Mouse (Mus musculus) stomach, embryonic 15.5 days (tissue): ENCODE results near the gene Cttnbp2. TPM values are rescaled to one million over a fixed set of nuclear protein-coding genes. Genes with fewer than 3 reads are reported as not detected.

Experiments
- ATAC-seq: fragments of 200-750 bp; cut with Nextera tagmentation; 2 replicates; pipeline ENCODE4 v1.8.0; 2017; ENCODE audit warnings: low read depth, moderate number of reproducible peaks, moderate TSS enrichment; ENCODE audit not compliant: insufficient read depth, low FRiP score
- H3K27ac ChIP-seq: fragments of 300-500 bp; sonication (generic); 2 replicates; pipeline ENCODE4 v1.5.1; 2015; ENCODE audit warnings: mild to moderate bottlenecking, inconsistent platforms
- H3K27me3 ChIP-seq: fragments of 300-500 bp; sonication (generic); replicated peaks from 2 replicates; pipeline ENCODE4 v1.6.1; 2015; ENCODE audit warnings: inconsistent platforms
- H3K36me3 ChIP-seq: fragments of 300-500 bp; sonication (generic); 2 replicates; pipeline ENCODE4 v1.6.1; 2015; ENCODE audit warnings: inconsistent platforms
- H3K4me1 ChIP-seq: fragments of 300-500 bp; sonication (generic); 2 replicates; pipeline ENCODE4 v1.6.1; 2015; ENCODE audit warnings: inconsistent platforms
- H3K4me2 ChIP-seq: fragments of 300-500 bp; sonication (generic); 2 replicates; pipeline ENCODE4 v1.6.1; 2015; ENCODE audit warnings: mild to moderate bottlenecking, inconsistent platforms
- H3K4me3 ChIP-seq: fragments of 300-500 bp; sonication (generic); replicated peaks from 2 replicates; pipeline ENCODE4 v1.5.1; 2015; ENCODE audit warnings: inconsistent platforms
- H3K9ac ChIP-seq: fragments of 300-500 bp; sonication (generic); 2 replicates; pipeline ENCODE4 v1.6.1; 2015; ENCODE audit warnings: inconsistent platforms
- H3K9me3 ChIP-seq: fragments of 300-500 bp; sonication (generic); 2 replicates; pipeline ENCODE4 v1.6.1; 2016; ENCODE audit warnings: inconsistent platforms
- WGBS: fragments of 180-500 bp; shearing (Covaris S2); methylation state at CpG from one replicate; pipeline ENCODE4 v1.1.7; 2015; 5-methylcytosine and 5-hydroxymethylcytosine counted together
- polyA plus RNA-seq: library from polyadenylated mRNA; unstranded; fragments of >200 nt; fragmentation: Nextera tagmentation; extraction: Ambion mirVana; gene quantifications from 2 replicates; pipeline ENCODE4 v1.2.1, GENCODE M21; 2015

The Cttnbp2 gene
- polyA plus RNA-seq, 1 experiment from 2014 or later: 14.5 TPM

DNA sequence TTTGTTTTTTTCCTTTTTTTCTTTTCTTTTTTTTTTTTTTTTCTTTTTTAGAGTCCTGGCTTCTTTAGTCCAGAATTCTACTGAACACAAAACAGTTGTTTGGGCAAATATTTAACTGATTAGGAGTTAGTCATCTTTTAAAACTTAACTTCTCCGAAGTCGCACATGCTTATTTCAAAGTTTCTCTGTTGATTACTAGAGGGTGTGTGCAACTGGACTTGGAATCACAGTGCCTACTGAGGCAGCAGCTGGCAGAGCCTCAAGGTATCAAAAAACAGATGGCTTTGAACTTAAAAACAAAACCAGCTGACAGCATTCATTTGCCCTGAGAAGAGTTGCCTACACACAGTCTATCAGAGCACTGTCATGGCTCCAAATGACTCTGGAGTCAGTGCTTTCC, 82.8 kb downstream of the Cttnbp2 start:
- no peak overlapping the region for H3K9ac ChIP-seq
- no peaks in the 10 kb centered on the region for H3K27me3 ChIP-seq
- H3K4me1 ChIP-seq: no peaks in the 10 kb centered on the region
- no peaks in the 10 kb centered on the region for H3K36me3 ChIP-seq
- H3K27ac ChIP-seq: no peak overlapping the region
- no peak for ATAC-seq
- no peaks in the 10 kb centered on the region for H3K9me3 ChIP-seq
- no peak overlapping the region for H3K4me2 ChIP-seq
- no peak overlapping the region for H3K4me3 ChIP-seq
- WGBS: 84% methylated on average over 2 of the region's 2 CpGs

DNA sequence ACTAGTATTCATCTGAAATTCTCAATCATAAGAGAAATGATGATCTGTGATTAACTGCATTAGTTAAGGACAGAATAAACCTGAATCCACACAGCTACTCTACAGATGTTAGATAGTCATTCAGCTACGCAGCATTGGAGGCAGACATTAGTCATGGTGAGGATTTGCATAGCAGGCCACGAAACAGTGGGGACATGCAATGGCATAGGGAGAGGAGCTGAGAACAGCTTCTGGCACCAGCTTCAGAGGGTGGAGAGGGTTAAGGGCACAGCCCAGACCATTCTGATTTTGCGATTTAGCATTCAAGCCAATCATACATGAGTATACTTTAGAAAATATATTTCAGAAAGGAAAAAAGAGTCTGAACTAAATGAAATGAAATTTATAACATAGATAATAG, 84.6 kb downstream of the Cttnbp2 start:
- Histone ChIP-seq H3K27me3 (no peaks in the 10 kb centered on the region), H3K27ac (no peak overlapping the region), H3K4me1 (no peaks in the 10 kb centered on the region), H3K4me2 (no peak overlapping the region), H3K36me3 (no peaks in the 10 kb centered on the region), H3K4me3 (no peak overlapping the region), H3K9ac (no peak overlapping the region), H3K9me3 (no peaks in the 10 kb centered on the region)
- WGBS: 82% methylated on average over 3 of the region's 3 CpGs
- no peak for ATAC-seq

DNA sequence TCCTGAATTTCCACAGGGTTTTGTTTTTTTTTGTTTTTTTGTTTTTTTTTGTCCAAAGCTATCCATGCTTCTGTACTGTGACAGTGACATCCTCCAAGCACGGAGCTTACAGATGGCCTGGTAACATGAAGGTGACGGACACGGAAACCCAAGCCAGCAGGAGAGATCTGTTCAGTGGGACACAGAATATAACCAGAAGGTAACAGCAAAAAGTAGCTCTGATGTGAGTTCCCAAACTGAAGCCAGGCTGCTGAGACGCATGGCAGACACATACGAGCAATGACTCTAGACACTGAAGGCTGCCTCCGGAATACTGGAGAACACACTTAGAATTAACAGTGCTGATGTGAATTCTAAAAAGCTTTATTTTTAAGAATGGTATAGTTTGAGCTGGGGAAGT, 89.8 kb downstream of the Cttnbp2 start:
- no peak overlapping the region for H3K9ac ChIP-seq
- H3K4me2 ChIP-seq: no peak overlapping the region
- H3K36me3 ChIP-seq: no peaks in the 10 kb centered on the region
- WGBS: 81% methylated on average over 6 of the region's 6 CpGs
- H3K4me1 ChIP-seq: no peaks in the 10 kb centered on the region
- H3K4me3 ChIP-seq: no peak overlapping the region
- ATAC-seq: no peak
- H3K27ac ChIP-seq: no peak overlapping the region
- H3K27me3 ChIP-seq: no peaks in the 10 kb centered on the region
- H3K9me3 ChIP-seq: no peaks in the 10 kb centered on the region

DNA sequence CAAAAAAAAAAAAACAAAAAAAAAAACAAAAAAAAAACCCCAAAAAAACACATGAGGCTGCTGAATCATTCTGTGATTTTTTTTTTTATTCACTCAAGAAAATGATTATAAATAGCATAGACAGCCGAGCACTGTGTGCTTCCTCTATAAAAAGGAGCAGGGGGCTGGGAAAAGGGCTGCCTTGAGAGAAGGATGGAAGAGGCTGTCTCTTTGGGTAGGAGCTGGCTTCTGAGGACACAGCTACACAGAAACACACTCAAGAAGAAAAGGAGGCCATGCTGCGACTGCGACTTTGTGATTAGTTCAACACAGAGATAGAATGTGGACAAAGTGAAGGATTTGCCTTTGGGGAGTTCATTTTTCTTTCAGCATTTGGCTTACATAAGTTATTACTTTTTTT, 90.3 kb downstream of the Cttnbp2 start:
- Histone ChIP-seq H3K9ac (no peak overlapping the region), H3K36me3 (no peaks in the 10 kb centered on the region), H3K4me1 (no peaks in the 10 kb centered on the region), H3K27me3 (no peaks in the 10 kb centered on the region), H3K27ac (no peak overlapping the region), H3K4me3 (no peak overlapping the region), H3K9me3 (no peaks in the 10 kb centered on the region), H3K4me2 (no peak overlapping the region)
- 76% methylated on average over 3 of the region's 3 CpGs for WGBS
- no peak for ATAC-seq

DNA sequence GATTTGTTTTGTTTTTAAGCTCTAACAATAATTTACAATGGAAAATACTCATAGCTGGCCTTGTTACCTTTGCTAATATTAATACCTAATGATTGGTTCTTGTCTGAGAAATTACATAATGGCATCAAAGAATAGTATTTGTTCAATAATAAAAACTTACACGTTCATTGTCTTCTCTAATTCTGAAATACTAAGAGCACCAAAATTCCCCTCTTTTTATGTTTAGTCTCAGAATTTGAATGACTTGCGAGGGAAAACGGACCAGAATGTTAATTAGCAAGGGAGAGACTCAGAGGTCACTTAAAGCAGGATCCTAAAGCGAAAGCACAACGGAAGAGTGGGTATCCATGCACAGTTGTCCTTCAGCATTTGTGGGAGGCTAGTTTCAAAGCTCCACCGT, 91.5 kb downstream of the Cttnbp2 start:
- H3K4me3 ChIP-seq: no peak overlapping the region
- H3K4me2 ChIP-seq: no peak overlapping the region
- H3K27me3 ChIP-seq: no peaks in the 10 kb centered on the region
- no peaks in the 10 kb centered on the region for H3K9me3 ChIP-seq
- no peak for ATAC-seq
- H3K36me3 ChIP-seq: no peaks in the 10 kb centered on the region
- no peak overlapping the region for H3K9ac ChIP-seq
- no peak overlapping the region for H3K27ac ChIP-seq
- 85% methylated on average over 6 of the region's 6 CpGs for WGBS
- no peaks in the 10 kb centered on the region for H3K4me1 ChIP-seq

DNA sequence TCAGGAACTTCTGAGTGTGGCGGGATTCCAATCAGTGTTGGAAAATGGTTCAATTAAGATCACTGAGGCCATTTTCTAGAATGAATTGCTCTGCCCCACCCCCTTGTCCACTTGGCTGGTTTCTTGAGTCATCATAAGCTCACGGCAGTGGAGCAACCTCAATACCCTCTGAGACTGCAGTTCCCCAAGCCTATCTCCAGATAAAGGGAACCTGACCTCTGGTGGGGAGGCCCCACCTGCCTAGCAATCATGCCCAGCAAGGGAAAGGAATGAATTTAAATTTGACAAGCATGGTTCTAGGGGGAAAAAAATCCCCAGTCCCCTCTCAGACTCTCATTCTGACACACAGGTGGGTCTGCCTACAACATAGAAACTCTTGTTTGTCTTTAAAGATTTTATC, 93.1 kb downstream of the Cttnbp2 start:
- no peaks in the 10 kb centered on the region for H3K36me3 ChIP-seq
- H3K4me2 ChIP-seq: no peak overlapping the region
- no peaks in the 10 kb centered on the region for H3K27me3 ChIP-seq
- no peak overlapping the region for H3K4me3 ChIP-seq
- 78% methylated on average over 2 of the region's 2 CpGs for WGBS
- H3K9me3 ChIP-seq: no peaks in the 10 kb centered on the region
- H3K9ac ChIP-seq: no peak overlapping the region
- H3K4me1 ChIP-seq: no peaks in the 10 kb centered on the region
- no peak overlapping the region for H3K27ac ChIP-seq
- no peak for ATAC-seq

DNA sequence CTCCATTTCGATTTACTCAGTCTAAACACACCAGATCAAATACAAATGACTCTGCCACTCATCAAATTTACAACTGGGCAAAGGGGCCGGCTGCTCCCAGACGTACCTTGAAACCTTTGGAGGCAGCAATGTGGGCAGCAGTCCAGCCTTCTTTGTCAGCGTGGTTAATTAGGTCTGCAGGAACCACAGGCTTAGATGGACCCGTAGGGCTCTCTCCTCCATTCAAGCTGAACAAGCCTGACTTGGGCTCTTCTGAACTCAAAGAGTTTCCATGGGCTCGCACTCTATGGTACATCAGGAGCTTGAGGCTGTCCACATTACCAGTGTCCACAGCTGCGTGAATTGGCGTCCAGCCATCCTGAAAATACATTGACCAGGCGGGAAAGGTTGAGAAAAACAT, 94.0 kb downstream of the Cttnbp2 start:
- no peaks in the 10 kb centered on the region for H3K4me1 ChIP-seq
- no peak overlapping the region for H3K27ac ChIP-seq
- H3K9me3 ChIP-seq: no peaks in the 10 kb centered on the region
- no peak overlapping the region for H3K4me2 ChIP-seq
- H3K4me3 ChIP-seq: no peak overlapping the region
- no peaks in the 10 kb centered on the region for H3K36me3 ChIP-seq
- ATAC-seq: no peak
- 66% methylated on average over 9 of the region's 9 CpGs for WGBS
- H3K27me3 ChIP-seq: no peaks in the 10 kb centered on the region
- no peak overlapping the region for H3K9ac ChIP-seq

DNA sequence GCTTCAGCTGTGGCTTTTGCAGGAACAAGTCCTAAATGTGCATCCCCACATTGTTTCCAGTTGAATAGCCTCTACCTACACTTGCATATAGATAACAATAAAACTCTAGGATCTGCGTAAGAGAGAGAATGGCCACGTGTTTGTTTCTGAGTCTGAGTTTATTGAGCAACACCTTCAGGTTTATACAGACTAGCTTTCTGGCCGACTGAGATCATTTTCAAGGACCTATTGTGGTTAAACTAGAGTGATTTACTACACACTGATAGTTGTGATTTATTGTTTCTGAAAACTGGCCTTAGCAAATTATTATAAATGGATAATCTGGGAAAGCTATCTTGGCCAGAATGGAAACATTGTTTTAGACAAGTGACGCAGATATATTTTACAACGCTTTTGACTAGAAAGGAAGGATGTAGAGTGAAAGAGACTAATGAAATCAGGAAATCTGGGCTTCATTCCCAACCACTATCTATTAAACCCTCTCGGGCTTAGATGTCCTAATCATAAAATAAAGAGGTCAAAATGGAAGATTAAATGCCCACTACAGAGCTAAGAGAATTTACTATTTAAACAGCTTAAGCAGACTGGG, 96.7 kb downstream of the Cttnbp2 start:
- Histone ChIP-seq H3K27ac (no peak overlapping the region), H3K4me1 (no peaks in the 10 kb centered on the region), H3K4me3 (no peak overlapping the region), H3K9me3 (no peaks in the 10 kb centered on the region), H3K9ac (no peak overlapping the region), H3K27me3 (no peaks in the 10 kb centered on the region), H3K36me3 (no peaks in the 10 kb centered on the region), H3K4me2 (no peak overlapping the region)
- 46% methylated on average over 6 of the region's 6 CpGs for WGBS
- ATAC-seq: no peak

DNA sequence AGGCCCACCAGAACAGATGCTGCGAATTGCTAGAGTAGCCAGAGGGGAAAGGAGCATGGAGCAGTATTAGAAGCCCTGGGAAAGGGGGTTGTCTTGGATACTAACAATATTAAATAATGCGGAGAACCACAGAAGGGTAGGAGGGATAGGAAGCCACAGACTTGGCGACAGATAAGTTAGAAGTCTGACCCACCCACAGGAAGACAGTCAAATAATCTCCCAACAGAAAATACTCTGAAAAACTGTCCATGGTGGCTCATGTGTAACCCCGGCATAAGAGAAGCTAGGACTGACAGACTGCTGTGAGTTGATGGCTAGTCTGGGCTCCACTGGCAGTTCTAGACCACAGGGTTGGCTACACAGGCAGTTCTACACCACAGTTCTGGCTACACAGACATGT, 98.7 kb downstream of the Cttnbp2 start:
- H3K4me3 ChIP-seq: no peak overlapping the region
- no peaks in the 10 kb centered on the region for H3K4me1 ChIP-seq
- no peak overlapping the region for H3K9ac ChIP-seq
- no peaks in the 10 kb centered on the region for H3K36me3 ChIP-seq
- 86% methylated on average over 4 of the region's 4 CpGs for WGBS
- H3K27me3 ChIP-seq: no peaks in the 10 kb centered on the region
- H3K9me3 ChIP-seq: no peaks in the 10 kb centered on the region
- ATAC-seq: no peak
- no peak overlapping the region for H3K4me2 ChIP-seq
- H3K27ac ChIP-seq: no peak overlapping the region

DNA sequence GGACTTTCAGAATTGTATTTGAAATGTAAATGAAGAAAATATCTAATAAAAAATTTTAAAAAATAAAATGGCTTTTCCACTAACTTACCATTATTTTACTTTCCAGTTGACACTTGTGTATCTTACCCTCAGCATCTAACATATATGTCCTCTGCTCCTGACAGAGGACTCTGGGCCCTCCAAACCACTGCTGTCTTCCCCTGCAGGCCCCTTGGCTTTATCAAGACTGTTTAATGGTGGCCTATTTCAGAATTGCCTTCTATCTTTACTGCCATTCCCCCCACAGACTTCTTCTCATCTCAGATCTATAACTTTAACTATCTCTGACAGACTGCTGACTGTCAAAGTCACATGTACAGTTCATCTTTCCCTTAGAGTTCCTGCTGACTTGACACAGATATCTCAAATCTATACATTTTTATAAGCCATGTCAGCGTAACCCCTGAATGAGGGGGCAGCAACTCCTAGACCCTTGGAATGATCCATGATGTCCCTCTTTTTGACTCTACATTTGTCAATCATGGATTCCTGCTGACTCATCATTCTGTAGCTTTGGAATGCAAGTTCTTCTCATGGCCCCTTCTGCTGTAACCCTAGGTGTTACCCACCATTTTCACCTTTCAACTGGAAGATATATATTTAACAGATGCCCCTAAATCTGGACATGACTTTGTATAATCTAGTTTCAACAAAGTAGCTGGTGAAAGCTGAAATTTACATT, 103.0 kb downstream of the Cttnbp2 start:
- ATAC-seq: no peak
- no peak overlapping the region for H3K9ac ChIP-seq
- WGBS: 83% methylated on average over 1 of the region's 1 CpGs
- no peaks in the 10 kb centered on the region for H3K36me3 ChIP-seq
- H3K27me3 ChIP-seq: no peaks in the 10 kb centered on the region
- no peaks in the 10 kb centered on the region for H3K9me3 ChIP-seq
- no peak overlapping the region for H3K4me3 ChIP-seq
- H3K4me2 ChIP-seq: no peak overlapping the region
- no peak overlapping the region for H3K27ac ChIP-seq
- no peaks in the 10 kb centered on the region for H3K4me1 ChIP-seq

DNA sequence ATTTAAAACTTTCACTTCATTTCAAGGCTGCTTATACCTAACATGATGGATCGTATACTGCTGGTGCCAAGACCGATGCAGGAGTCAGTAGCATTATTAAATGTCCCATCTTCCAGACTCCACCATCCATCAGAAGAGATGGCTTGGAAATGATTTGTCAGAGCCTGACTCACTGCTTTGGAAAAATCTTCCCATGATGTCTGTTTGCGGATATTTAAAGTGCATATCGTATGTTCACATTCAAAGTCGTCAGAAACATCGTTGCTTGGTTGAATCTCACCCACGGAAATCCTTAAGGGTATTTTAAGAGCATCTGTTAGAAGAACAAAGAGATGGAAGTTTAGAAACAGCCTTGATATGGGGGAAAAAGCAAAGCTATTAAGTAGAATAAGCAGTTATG, 106.2 kb downstream of the Cttnbp2 start:
- Histone ChIP-seq H3K9ac (no peak overlapping the region), H3K27ac (no peak overlapping the region), H3K36me3 (no peaks in the 10 kb centered on the region), H3K4me3 (no peak overlapping the region), H3K4me1 (no peaks in the 10 kb centered on the region), H3K4me2 (no peak overlapping the region), H3K9me3 (no peaks in the 10 kb centered on the region), H3K27me3 (no peaks in the 10 kb centered on the region)
- no peak for ATAC-seq
- WGBS: 89% methylated on average over 7 of the region's 7 CpGs

DNA sequence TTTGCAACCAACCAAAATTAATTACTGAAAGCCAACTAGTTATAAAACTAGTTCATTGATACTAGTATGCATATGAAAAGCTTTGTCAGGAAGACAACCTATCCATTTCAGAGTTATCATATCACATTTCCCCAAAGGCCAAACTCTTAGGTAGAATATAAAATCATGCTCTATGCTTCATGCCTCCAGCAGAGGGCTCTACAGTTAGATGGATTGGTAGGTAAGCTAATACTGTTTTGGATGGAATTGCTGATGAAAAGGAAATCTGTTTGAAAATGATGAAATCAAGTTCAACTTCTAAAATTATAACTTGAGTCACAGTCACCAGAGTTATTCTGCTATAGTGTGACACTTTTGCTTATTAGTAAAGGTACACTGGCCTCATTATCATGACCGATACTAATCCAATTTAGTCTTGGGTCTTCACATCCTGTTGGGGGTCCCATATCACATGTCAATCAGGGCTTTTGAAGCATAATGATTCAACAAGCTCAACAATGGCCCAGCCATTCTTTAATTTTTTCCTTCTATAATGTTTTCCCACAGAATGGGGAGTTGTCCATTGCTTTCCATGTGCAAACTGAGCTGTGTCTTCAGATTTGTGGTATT, 113.5 kb downstream of the Cttnbp2 start:
- Histone ChIP-seq H3K4me3 (no peak overlapping the region), H3K9me3 (no peaks in the 10 kb centered on the region), H3K4me1 (no peaks in the 10 kb centered on the region), H3K27me3 (no peaks in the 10 kb centered on the region), H3K4me2 (no peak overlapping the region), H3K27ac (no peak overlapping the region), H3K36me3 (no peaks in the 10 kb centered on the region; the same call in 1 of the 2 replicates), H3K9ac (no peak overlapping the region)
- 86% methylated on average over 1 of the region's 1 CpGs for WGBS
- no peak for ATAC-seq
